Mouse (Mus musculus): Measurements from ENCODE around the gene Ccdc148. TPM values are rescaled to one million over a fixed set of nuclear protein-coding genes. Genes with fewer than 3 reads are reported as not detected.

The Ccdc148 gene
- polyA plus RNA-seq, 1 experiment: not detected

GRCm38 (mm10) chr2:59048775-59049451 lies 111.6 kb downstream of the Ccdc148 start:
- Histone ChIP-seq H3K4me3 (ENCODE audit: insufficient read depth, low read depth, low read length) (no peak overlapping the region), H3K4me1 (ENCODE audit: control insufficient read depth, insufficient read depth, insufficient read length, low read length) (no peaks in the 10 kb centered on the region; the same call in 1 of the 2 replicates), H3K27ac (replicated peaks; ENCODE audit: low read depth, low read length) (no peak overlapping the region)

DNA sequence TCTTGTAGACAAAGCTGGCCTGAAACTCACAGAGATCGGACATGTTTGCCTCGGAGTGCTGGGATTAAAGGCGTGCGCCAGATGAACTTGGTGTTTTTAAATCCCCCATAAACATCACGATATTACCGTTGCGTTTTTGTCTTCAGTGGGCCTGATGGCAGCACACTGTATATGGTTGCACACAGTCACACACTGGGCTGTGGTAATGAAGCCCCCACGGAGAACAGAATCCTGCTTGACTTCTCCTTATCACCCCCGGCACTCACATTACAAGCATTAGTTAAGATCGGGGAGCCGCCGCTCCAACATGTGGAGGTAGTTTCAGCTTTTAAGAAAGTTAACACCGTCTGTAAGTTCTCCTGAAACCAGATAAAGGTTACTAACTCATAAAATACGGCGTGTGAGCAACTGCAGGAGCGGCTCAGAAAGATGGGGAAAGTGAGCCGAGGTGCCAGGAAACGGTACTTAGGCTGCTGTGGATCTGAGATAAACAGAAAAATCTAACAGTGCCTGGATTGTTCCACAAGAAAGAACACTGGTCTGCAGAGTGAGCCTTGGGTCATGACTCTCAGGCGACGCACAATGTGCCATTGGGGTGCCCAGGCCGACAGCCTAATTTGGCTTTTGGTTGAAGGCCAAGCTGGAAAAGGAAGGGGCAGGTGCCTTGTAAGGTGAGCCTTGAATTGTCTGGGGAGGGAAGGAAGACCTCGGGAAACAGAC lies 117.0 kb downstream of the Ccdc148 start:
- Histone ChIP-seq H3K27ac (replicated peaks; ENCODE audit: low read depth, low read length) (no peak overlapping the region), H3K4me1 (ENCODE audit: control insufficient read depth, insufficient read depth, insufficient read length, low read length) (no peaks in the 10 kb centered on the region), H3K4me3 (ENCODE audit: insufficient read depth, low read depth, low read length) (no peak overlapping the region)

DNA sequence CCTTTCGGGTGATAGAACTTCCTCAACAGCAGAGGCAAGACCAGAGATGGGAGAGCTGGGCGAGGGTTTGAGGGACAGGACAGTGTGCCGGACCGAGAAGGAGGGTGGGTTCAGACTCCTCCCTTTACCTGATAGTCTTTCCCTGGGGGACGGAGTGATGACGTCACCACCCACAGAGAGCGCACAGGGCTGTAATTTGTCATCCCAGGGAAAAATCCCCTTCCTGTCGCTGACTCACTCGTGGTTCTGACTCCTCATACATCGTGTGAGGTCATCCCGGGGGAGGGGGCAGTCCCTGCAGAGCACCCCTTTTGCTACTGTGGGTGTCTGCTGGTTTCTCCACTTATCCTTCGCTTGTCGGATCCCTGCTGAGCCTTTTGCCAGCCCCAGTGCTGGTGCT lies 117.9 kb downstream of the Ccdc148 start:
- H3K27ac ChIP-seq (replicated peaks; ENCODE audit: low read depth, low read length): no peak overlapping the region
- no peak overlapping the region for H3K4me3 ChIP-seq (ENCODE audit: insufficient read depth, low read depth, low read length)
- no peaks in the 10 kb centered on the region for H3K4me1 ChIP-seq (ENCODE audit: control insufficient read depth, insufficient read depth, insufficient read length, low read length)

GRCm38 (mm10) chr2:59036433-59036832 lies 124.0 kb downstream of the Ccdc148 start:
- Histone ChIP-seq H3K27ac (replicated peaks; ENCODE audit: low read depth, low read length) (no peak overlapping the region), H3K4me1 (ENCODE audit: control insufficient read depth, insufficient read depth, insufficient read length, low read length) (no peaks in the 10 kb centered on the region), H3K4me3 (ENCODE audit: insufficient read depth, low read depth, low read length) (no peak overlapping the region)

- Histone ChIP-seq H3K4me3 (ENCODE audit: insufficient read depth, low read depth, low read length) (no peak overlapping the region), H3K27ac (replicated peaks; ENCODE audit: low read depth, low read length) (no peak overlapping the region), H3K4me1 (ENCODE audit: control insufficient read depth, insufficient read depth, insufficient read length, low read length) (no peaks in the 10 kb centered on the region)
Measured at GRCm38 (mm10) chr2:59035206-59035605, 125.3 kb downstream of the Ccdc148 start.

GRCm38 (mm10) chr2:59034281-59034680 lies 126.2 kb downstream of the Ccdc148 start:
- Histone ChIP-seq H3K4me1 (ENCODE audit: control insufficient read depth, insufficient read depth, insufficient read length, low read length) (no peaks in the 10 kb centered on the region), H3K4me3 (ENCODE audit: insufficient read depth, low read depth, low read length) (no peak overlapping the region), H3K27ac (replicated peaks; ENCODE audit: low read depth, low read length) (no peak overlapping the region)

- H3K27ac ChIP-seq (replicated peaks; ENCODE audit: low read depth, low read length): no peak overlapping the region
- H3K4me1 ChIP-seq (ENCODE audit: control insufficient read depth, insufficient read depth, insufficient read length, low read length): no peaks in the 10 kb centered on the region
- H3K4me3 ChIP-seq (ENCODE audit: insufficient read depth, low read depth, low read length): no peak overlapping the region
Measured at GRCm38 (mm10) chr2:59024558-59024957, 135.9 kb downstream of the Ccdc148 start.

DNA sequence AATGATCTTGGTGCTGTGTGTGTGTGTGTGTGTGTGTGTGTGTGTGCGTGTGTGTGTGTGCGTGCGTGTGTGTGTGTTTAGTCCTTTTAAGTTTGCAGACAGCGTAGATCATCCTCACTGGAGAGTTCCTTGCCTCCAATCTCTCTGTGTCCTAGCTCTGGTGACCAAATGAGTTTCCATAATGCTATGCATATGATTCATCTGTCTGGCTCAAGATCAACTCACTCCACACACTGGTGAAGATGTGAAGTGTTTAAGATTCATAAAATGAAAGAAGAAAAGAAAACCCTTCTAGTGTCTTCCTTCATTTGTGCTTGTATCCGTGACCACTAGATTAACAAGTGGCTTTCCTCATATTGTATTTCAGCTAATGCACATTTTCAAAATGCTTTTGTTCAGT lies 153.1 kb downstream of the Ccdc148 start:
- Histone ChIP-seq H3K27ac (replicated peaks; ENCODE audit: low read depth, low read length) (no peak overlapping the region), H3K4me1 (ENCODE audit: control insufficient read depth, insufficient read depth, insufficient read length, low read length) (no peaks in the 10 kb centered on the region), H3K4me3 (ENCODE audit: insufficient read depth, low read depth, low read length) (no peak overlapping the region)

- no peak overlapping the region for H3K4me3 ChIP-seq (ENCODE audit: insufficient read depth, low read depth, low read length)
- no peak overlapping the region for H3K27ac ChIP-seq (replicated peaks; ENCODE audit: low read depth, low read length)
- H3K4me1 ChIP-seq (ENCODE audit: control insufficient read depth, insufficient read depth, insufficient read length, low read length): no peaks in the 10 kb centered on the region
Measured at GRCm38 (mm10) chr2:59006567-59007340, 153.7 kb downstream of the Ccdc148 start.

DNA sequence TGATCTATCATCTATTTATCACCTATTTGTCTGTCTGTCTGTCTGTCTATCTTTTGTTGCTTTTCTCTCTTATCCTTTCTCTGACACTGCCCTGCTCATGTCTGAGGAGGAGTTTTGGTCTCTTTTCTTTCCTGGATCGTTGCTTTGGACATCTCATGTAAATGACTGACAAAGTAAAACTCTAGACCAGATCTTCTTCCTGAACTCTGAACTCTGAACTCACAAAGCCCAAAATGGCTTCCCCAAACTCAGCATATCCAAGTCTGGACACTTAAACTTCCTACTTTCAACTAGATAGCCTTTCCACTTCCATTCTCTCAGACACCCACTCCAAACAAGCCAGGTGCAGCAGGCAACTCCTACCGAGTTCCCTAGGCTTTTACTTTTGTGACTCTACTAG lies 163.3 kb downstream of the Ccdc148 start:
- no peak overlapping the region for H3K4me3 ChIP-seq (ENCODE audit: insufficient read depth, low read depth, low read length)

GRCm38 (mm10) chr2:58992431-58993191 lies 167.9 kb downstream of the Ccdc148 start:
- no peak overlapping the region for H3K27ac ChIP-seq (replicated peaks; ENCODE audit: low read depth, low read length)
- H3K4me1 ChIP-seq (ENCODE audit: control insufficient read depth, insufficient read depth, insufficient read length, low read length): no peaks in the 10 kb centered on the region
- no peak overlapping the region for H3K4me3 ChIP-seq (ENCODE audit: insufficient read depth, low read depth, low read length)

More for the DNA sequence above, 163.3 kb downstream of the Ccdc148 start:
- Histone ChIP-seq H3K27ac (replicated peaks; ENCODE audit: low read depth, low read length) (no peak overlapping the region), H3K4me1 (ENCODE audit: control insufficient read depth, insufficient read depth, insufficient read length, low read length) (no peaks in the 10 kb centered on the region)

- Histone ChIP-seq H3K4me3 (ENCODE audit: insufficient read depth, low read depth, low read length) (no peak overlapping the region), H3K4me1 (ENCODE audit: control insufficient read depth, insufficient read depth, insufficient read length, low read length) (no peaks in the 10 kb centered on the region), H3K27ac (replicated peaks; ENCODE audit: low read depth, low read length) (no peak overlapping the region)
Measured at GRCm38 (mm10) chr2:58978095-58978494, 182.4 kb downstream of the Ccdc148 start.

DNA sequence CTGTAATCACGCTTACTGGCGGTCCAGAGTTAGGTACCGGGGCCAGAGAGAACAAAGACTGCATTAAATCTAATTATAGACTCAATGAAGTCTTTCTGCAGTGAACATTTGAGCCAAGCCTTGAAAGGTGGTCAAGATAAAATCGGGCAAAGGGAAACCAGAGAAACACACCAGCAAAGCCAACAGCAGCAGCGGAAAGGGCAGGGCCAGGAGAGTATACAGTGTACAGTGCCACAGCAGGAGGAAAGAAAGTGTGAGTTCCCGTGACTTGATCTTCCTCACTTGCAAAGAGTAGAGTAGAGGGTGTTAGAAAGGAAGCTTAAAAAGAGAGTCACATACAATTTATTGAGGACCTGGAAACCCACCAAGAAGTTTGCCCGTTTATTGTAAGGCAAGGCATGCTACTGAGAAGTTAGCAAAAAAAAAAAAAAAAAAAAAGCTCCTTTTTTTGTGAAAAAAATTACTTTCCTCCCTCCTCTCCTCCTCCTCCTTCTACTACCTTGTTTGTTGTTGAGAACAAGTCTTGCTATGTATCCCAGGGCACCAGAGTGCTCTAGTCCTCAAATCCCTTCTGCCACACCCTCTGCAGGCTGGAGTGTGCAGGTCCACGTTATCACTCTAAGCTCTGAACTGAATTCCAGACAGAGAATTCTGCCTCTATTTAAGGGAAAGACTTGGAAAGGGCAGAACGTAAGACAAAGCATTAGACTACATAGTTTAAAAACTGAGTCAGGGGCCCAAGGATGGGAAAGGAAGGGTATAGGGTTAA lies 188.8 kb downstream of the Ccdc148 start:
- Histone ChIP-seq H3K4me1 (ENCODE audit: control insufficient read depth, insufficient read depth, insufficient read length, low read length) (no peaks in the 10 kb centered on the region), H3K27ac (replicated peaks; ENCODE audit: low read depth, low read length) (no peak overlapping the region), H3K4me3 (ENCODE audit: insufficient read depth, low read depth, low read length) (no peak overlapping the region)

GRCm38 (mm10) chr2:58956770-58957300 lies 203.6 kb downstream of the Ccdc148 start:
- Histone ChIP-seq H3K27ac (replicated peaks; ENCODE audit: low read depth, low read length) (no peak overlapping the region), H3K4me3 (ENCODE audit: insufficient read depth, low read depth, low read length) (no peak overlapping the region), H3K4me1 (ENCODE audit: control insufficient read depth, insufficient read depth, insufficient read length, low read length) (no peaks in the 10 kb centered on the region)

Measured in brown adipose tissue, adult 24 weeks (tissue).